Mouse (Mus musculus) lung, embryonic 14.5 days (tissue): Measurements from ENCODE around the gene Eomes. TPM values are rescaled to one million over a fixed set of nuclear protein-coding genes. Genes with fewer than 3 reads are reported as not detected.

Experiments used
- ATAC-seq: fragments of 200-750 bp; cut with Nextera tagmentation; 2 replicates; pipeline ENCODE4 v1.8.0; 2017; ENCODE audit warnings: mild to moderate bottlenecking, moderate TSS enrichment, moderate library complexity; ENCODE audit not compliant: insufficient read depth
- DNase-seq: peaks from one replicate; pipeline ENCODE4 v3.0.0-alpha.2; 2015
- H3K27ac ChIP-seq: fragments of 300-500 bp; sonication (generic); 2 replicates; pipeline ENCODE4 v1.5.1; 2014; ENCODE audit warnings: low read depth, mild to moderate bottlenecking, moderate library complexity
- H3K27me3 ChIP-seq: fragments of 300-500 bp; sonication (generic); 2 replicates; pipeline ENCODE4 v1.6.1; 2014; ENCODE audit warnings: low read length, control low read depth; ENCODE audit not compliant: insufficient read depth
- H3K36me3 ChIP-seq: fragments of 300-500 bp; sonication (generic); 2 replicates; pipeline ENCODE4 v1.6.1; 2014; ENCODE audit warnings: control low read depth; ENCODE audit not compliant: insufficient read depth
- H3K4me1 ChIP-seq: fragments of 300-500 bp; sonication (generic); 2 replicates; pipeline ENCODE4 v1.6.1; 2014; ENCODE audit warnings: antibody characterized with exemption, control low read depth; ENCODE audit not compliant: insufficient read depth
- H3K4me2 ChIP-seq: fragments of 300-500 bp; sonication (generic); 2 replicates; pipeline ENCODE4 v1.6.1; 2014; ENCODE audit warnings: mild to moderate bottlenecking
- H3K4me3 ChIP-seq: fragments of 300-500 bp; sonication (generic); 2 replicates; pipeline ENCODE4 v1.5.1; 2014; ENCODE audit warnings: low read depth, low read length
- H3K9ac ChIP-seq: fragments of 300-500 bp; sonication (generic); 2 replicates; pipeline ENCODE4 v1.6.1; 2014
- H3K9me3 ChIP-seq: fragments of 300-500 bp; sonication (generic); 2 replicates; pipeline ENCODE4 v1.6.1; 2016; ENCODE audit warnings: low read depth, low read length, control low read depth
- CTCF ChIP-seq: IDR thresholded peaks from 2 replicates; pipeline ENCODE4 v1.5.1; 2016; ENCODE audit warnings: antibody characterized with exemption, low read depth
- WGBS: fragments of 180-500 bp; shearing (Covaris S2); extraction: QIAGEN DNeasy Blood & Tissue Kit; methylation state at CpG from one replicate; pipeline ENCODE4 v1.1.7; 2014; 5-methylcytosine and 5-hydroxymethylcytosine counted together
- polyA plus RNA-seq: library from polyadenylated mRNA; unstranded; fragments of >200 nt; fragmentation: Nextera tagmentation; extraction: Ambion mirVana; gene quantifications from 2 replicates; pipeline ENCODE4 v1.2.1, GENCODE M21; 2014

Gene Eomes
- polyA plus RNA-seq = not detected in 2 replicates

DNA sequence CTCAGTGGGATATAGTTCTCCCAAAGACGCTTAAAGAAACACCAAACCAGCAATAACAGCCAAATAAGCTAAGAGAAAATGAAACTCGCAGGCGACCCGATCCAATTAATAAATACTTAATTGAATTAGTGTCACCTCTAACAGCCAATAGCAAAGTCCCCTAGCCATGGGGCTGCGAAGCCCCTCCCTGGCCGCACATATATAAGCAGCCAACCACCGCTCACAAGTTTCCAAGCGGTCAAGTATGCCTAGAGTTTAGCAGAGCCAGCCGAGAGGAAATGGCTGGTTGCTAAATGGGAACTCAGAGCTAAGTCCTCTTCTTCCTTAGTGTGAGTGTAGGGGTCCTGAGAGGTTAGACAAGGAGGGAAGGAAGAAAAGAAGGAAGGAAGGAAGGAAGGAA lies at the start of gene Eomes:
Gene Eomes (plus strand): TSS at position 252 of the 400 bp plus-strand sequence.
- Histone ChIP-seq H3K27ac (no peak within 1 kb of the TSS), H3K4me1 (no peaks in the 10 kb centered on the region), H3K9ac (no peak within 1 kb of the TSS), H3K27me3 (peaks cover 87% of the 10 kb centered on the region), H3K9me3 (no peaks in the 10 kb centered on the region), H3K4me2 (peak within 1 kb of the TSS; percentile 72), H3K36me3 (no peaks in the 10 kb centered on the region), H3K4me3 (peak within 1 kb of the TSS; percentile 44)
- DNase-seq (peak; percentile 44), ATAC-seq (no peak)
- WGBS = under 1% methylated on average over 9 of the region's 9 CpGs
- TF ChIP-seq CTCF = no peak

DNA sequence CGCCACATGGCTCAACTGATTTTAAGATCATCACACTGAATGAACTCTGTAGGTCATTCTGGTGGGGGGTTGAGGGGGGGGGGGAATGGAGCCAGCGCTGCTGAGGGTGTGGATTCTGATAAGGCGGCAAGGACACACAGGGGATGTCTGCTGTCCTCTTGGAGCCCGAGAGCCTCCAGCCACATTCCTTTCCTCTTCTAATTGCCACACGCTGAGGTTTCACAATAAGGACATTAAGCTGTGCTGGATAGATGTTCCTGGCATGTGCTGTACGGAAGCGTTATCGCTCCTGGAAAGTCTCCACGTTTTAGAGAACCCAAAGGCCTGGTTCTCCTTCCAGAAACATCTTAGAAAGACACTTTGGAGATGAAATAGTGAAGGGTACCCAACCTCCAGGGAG lies 33.2 kb upstream of the Eomes start:
- Histone ChIP-seq H3K36me3 (no peaks in the 10 kb centered on the region), H3K27me3 (no peaks in the 10 kb centered on the region), H3K27ac (no peak overlapping the region), H3K4me3 (no peak overlapping the region), H3K9me3 (no peaks in the 10 kb centered on the region), H3K4me1 (no peaks in the 10 kb centered on the region), H3K9ac (no peak overlapping the region), H3K4me2 (no peak overlapping the region)
- WGBS = 26% methylated on average over 9 of the region's 9 CpGs
- ATAC-seq = peak; percentile 70; the same call in 1 of the 2 replicates
- peak; percentile 59 for DNase-seq
- TF ChIP-seq CTCF = no peak

DNA sequence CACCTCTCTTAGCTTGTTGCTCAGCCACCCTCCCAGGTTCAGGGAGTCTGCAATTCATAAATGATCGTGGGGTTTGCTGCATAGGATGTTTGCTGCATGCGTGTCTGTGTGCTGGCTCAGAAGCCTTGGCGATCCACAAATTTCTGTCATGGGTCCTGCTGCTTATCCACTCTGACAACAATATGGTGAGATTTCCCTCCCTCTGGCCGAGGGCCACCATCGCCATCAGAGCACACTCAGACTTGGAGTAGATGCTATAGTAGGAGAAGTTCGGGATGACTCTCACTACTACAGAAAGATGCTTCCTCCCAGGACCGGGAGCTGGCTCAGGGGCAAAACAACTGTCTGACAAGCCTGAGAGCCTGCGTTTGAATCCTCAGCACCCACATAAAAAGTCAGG lies 28.7 kb upstream of the Eomes start:
- TF ChIP-seq CTCF = no peak
- no peak overlapping the region for H3K4me3 ChIP-seq
- ATAC-seq = no peak
- no peaks in the 10 kb centered on the region for H3K36me3 ChIP-seq
- no peaks in the 10 kb centered on the region for H3K4me1 ChIP-seq
- WGBS = 73% methylated on average over 8 of the region's 8 CpGs
- H3K27me3 ChIP-seq = no peaks in the 10 kb centered on the region
- no peak for DNase-seq
- no peak overlapping the region for H3K27ac ChIP-seq
- H3K4me2 ChIP-seq = no peak overlapping the region
- no peak overlapping the region for H3K9ac ChIP-seq
- no peaks in the 10 kb centered on the region for H3K9me3 ChIP-seq

DNA sequence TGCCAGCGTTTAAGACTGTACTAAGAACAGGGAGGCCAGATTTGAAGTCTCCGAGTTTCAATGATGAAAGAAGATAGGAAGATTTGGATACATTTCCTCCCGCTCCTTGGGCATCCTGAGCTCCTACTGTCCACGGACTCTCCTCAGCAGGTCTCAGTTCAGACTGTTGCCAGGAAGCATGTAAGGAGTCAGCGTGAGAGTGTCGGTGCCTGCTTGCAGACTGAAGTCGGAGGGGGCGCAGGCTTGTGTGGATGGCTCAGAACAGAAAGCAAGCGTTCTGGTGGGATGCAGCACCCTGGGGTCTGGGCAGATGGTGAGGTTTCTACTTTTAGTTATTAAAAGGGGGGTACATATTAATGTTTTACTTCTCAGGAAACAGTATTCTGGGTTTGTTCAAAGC lies 24.6 kb upstream of the Eomes start:
- Histone ChIP-seq H3K9ac (peak overlapping the region; percentile 28; the same call in 1 of the 2 replicates), H3K27me3 (no peaks in the 10 kb centered on the region; the same call in 1 of the 2 replicates), H3K4me2 (peak overlapping the region; percentile 50), H3K4me3 (peak overlapping the region; percentile 29), H3K9me3 (no peaks in the 10 kb centered on the region), H3K27ac (no peak overlapping the region), H3K4me1 (no peaks in the 10 kb centered on the region), H3K36me3 (no peaks in the 10 kb centered on the region)
- DNase-seq (peak; percentile 41), ATAC-seq (no peak)
- no peak for TF ChIP-seq CTCF
- WGBS = 29% methylated on average over 9 of the region's 9 CpGs

GRCm38 (mm10) chr9:118455188-118455845 lies 22.7 kb upstream of the Eomes start:
- H3K4me1 ChIP-seq = no peaks in the 10 kb centered on the region
- no peaks in the 10 kb centered on the region for H3K36me3 ChIP-seq
- no peaks in the 10 kb centered on the region for H3K9me3 ChIP-seq
- no peak overlapping the region for H3K27ac ChIP-seq
- H3K4me3 ChIP-seq = no peak overlapping the region
- no peak overlapping the region for H3K4me2 ChIP-seq
- DNase-seq (peak; percentile 55), ATAC-seq (no peak)
- H3K27me3 ChIP-seq = no peaks in the 10 kb centered on the region; the same call in 1 of the 2 replicates
- WGBS = 35% methylated on average over 9 of the region's 9 CpGs
- H3K9ac ChIP-seq = no peak overlapping the region
- TF ChIP-seq CTCF = no peak

DNA sequence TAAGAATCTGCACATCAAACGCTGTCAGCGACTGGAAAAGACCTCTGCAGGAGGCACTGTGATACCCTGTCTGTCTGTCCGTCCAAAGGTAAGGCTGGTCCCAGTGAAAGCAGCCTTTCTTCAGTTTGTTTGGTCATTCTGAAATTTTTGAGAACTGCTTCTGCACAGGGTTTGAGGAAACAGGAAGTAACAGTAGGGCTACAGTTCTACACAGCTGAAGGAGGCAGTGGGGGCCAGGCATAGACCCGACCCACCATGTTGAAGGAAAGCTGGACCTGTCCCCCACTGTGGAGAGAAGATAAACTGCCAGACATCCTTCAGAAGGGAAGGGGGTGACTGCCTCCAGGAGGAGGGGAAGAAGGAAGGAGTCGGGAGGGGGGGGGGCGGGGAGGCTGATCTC lies 21.6 kb upstream of the Eomes start:
- 26% methylated on average over 6 of the region's 6 CpGs for WGBS
- ATAC-seq (no peak), DNase-seq (no peak)
- H3K9me3 ChIP-seq = no peaks in the 10 kb centered on the region
- H3K4me2 ChIP-seq = no peak overlapping the region
- H3K4me3 ChIP-seq = no peak overlapping the region
- no peak overlapping the region for H3K9ac ChIP-seq
- H3K36me3 ChIP-seq = no peaks in the 10 kb centered on the region
- no peak overlapping the region for H3K27ac ChIP-seq
- TF ChIP-seq CTCF = no peak
- no peaks in the 10 kb centered on the region for H3K4me1 ChIP-seq
- no peaks in the 10 kb centered on the region; the same call in 1 of the 2 replicates for H3K27me3 ChIP-seq

DNA sequence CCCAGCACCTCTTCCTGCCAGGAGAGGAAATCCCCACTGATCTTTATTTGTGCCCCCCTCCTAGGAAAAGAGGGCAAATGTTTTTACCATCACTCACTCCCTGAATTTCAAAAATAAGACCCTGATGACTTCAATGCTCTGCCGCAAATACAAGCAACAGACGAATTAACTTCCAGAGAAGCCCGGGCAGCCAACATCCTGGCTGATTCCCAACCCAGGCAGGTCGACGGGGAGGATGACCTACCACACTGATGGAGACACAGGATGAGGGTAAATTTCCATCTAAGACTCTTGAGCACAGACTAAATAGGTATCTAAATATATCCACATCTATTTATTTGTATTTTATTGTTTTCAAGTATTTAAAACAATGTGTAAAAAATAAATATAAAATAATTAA lies 20.0 kb upstream of the Eomes start:
- no peak for ATAC-seq
- H3K27ac ChIP-seq = no peak overlapping the region
- H3K27me3 ChIP-seq = no peaks in the 10 kb centered on the region; the same call in 1 of the 2 replicates
- H3K4me2 ChIP-seq = no peak overlapping the region
- no peaks in the 10 kb centered on the region for H3K9me3 ChIP-seq
- no peak overlapping the region for H3K9ac ChIP-seq
- WGBS = 12% methylated on average over 5 of the region's 5 CpGs
- H3K4me3 ChIP-seq = no peak overlapping the region
- no peaks in the 10 kb centered on the region for H3K36me3 ChIP-seq
- H3K4me1 ChIP-seq = no peaks in the 10 kb centered on the region
- DNase-seq = no peak
- no peak for TF ChIP-seq CTCF
